Mouse (Mus musculus): ENCODE data around the gene Nrsn2.

DNA sequence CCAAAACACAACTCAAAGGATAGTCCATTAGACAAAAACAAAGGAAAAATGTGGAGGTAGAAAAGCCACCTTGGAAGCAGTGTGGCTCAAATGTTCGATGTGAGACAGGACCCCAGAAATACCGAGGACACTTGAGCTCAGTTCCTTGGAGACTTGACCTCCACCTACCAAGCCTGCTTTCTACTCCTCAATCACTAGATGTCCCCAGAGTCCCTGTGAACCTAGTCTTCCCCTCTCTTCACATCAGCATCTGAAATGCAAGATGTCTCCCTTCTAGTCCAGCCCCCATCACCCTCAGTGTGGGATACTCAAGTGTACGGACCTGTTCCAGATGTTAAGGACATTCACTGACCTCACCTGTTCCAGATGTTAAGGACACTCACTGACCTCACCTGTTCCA, 16.3 kb upstream of the Nrsn2 start:
- TF ChIP-seq MYOG (IDR thresholded peaks at IDR 0.05; ENCODE audit: control insufficient read depth, extremely low read depth, insufficient read length) (no peak), CTCF (IDR thresholded peaks at IDR 0.05; ENCODE audit: control insufficient read depth, insufficient read depth, insufficient read length) (peak; percentile 49), MYOD1 (IDR thresholded peaks at IDR 0.05; ENCODE audit: control insufficient read depth, insufficient read length, low read depth) (no peak), FOSL1 (IDR thresholded peaks at IDR 0.05; ENCODE audit: insufficient read depth, low read length, poor library complexity, severe bottlenecking) (no peak), CEBPB (IDR thresholded peaks at IDR 0.05; ENCODE audit: low read depth) (no peak)

Measured in C2C12 (cell line).